40 mouse cellular contexts compared by ENCODE assay signal in genomic region chr3:75468154-75468553, GRCm38 (mm10). TPM values are rescaled to one million over a fixed set of nuclear protein-coding genes. Genes with fewer than 3 reads are reported as not detected.
"Had no signal": no experiment of that assay in that cellular context is flagged by ENCODE, and none has a peak within 500 bp of the region (broad histone marks: within the 10 kb centered on the region; RNA-seq: fewer than 3 reads in every experiment).

No protein-coding gene starts in this region.

- H3K4me2 ChIP-seq: heart, embryonic 11.5 days; heart, embryonic 12.5 days; heart, embryonic 13.5 days; heart, embryonic 15.5 days; hindbrain, embryonic 12.5 days; hindbrain, embryonic 13.5 days; hindbrain, embryonic 14.5 days; hindbrain, embryonic 15.5 days; intestine, embryonic 15.5 days; kidney, embryonic 15.5 days had no signal

- H3K9me3 ChIP-seq: heart, embryonic 12.5 days; heart, embryonic 13.5 days; heart, embryonic 15.5 days; hindbrain, embryonic 10.5 days; hindbrain, embryonic 12.5 days; hindbrain, embryonic 13.5 days; hindbrain, embryonic 15.5 days; intestine, embryonic 15.5 days; kidney, embryonic 15.5 days had no signal

- DNase-seq: heart, postnatal 10 days; heart, postnatal 14 days; heart, postnatal 36 days; heart, postnatal 4 days; kidney, adult 11 months; kidney, adult 18-20 months; kidney, adult 2 months; kidney, adult 8-10 months; kidney, adult 9 months; kidney, postnatal 10 days; kidney, postnatal 14 days; kidney, postnatal 25 days; kidney, postnatal 36 days; kidney, postnatal 4 days; layer of hippocampus, adult 9-11 months; layer of hippocampus, postnatal 36 days had no signal

- H3K4me3 ChIP-seq: heart, embryonic 12.5 days; heart, embryonic 13.5 days; heart, embryonic 15.5 days; hindbrain, embryonic 10.5 days; hindbrain, embryonic 12.5 days; hindbrain, embryonic 13.5 days; hindbrain, embryonic 15.5 days; intestine, embryonic 15.5 days; kidney, embryonic 15.5 days; layer of hippocampus, adult 2 months; left cerebral cortex, adult 2 months had no signal

- H3K4me1 ChIP-seq: heart, embryonic 12.5 days; heart, embryonic 13.5 days; heart, embryonic 15.5 days; hindbrain, embryonic 10.5 days; hindbrain, embryonic 12.5 days; hindbrain, embryonic 13.5 days; hindbrain, embryonic 15.5 days; intestine, embryonic 15.5 days; kidney, embryonic 15.5 days had no signal

- H3K27ac ChIP-seq: heart, embryonic 13.5 days; heart, embryonic 15.5 days; hindbrain, embryonic 10.5 days; hindbrain, embryonic 12.5 days; hindbrain, embryonic 13.5 days; hindbrain, embryonic 14.5 days; hindbrain, embryonic 15.5 days; hindbrain, postnatal 0 days; intestine, embryonic 15.5 days; kidney, embryonic 15.5 days; kidney, postnatal 0 days; layer of hippocampus, adult 2 months; left cerebral cortex, adult 2 months had no signal

- H3K36me3 ChIP-seq: heart, embryonic 12.5 days; heart, embryonic 13.5 days; heart, embryonic 15.5 days; hindbrain, embryonic 10.5 days; hindbrain, embryonic 12.5 days; hindbrain, embryonic 13.5 days; hindbrain, embryonic 15.5 days; intestine, embryonic 15.5 days; kidney, embryonic 15.5 days had no signal

- H3K27me3 ChIP-seq: heart, embryonic 12.5 days; heart, embryonic 13.5 days; heart, embryonic 15.5 days; hindbrain, embryonic 12.5 days; hindbrain, embryonic 13.5 days; hindbrain, embryonic 15.5 days; intestine, embryonic 15.5 days; kidney, embryonic 15.5 days had no signal

- H3K9ac ChIP-seq: heart, embryonic 12.5 days; heart, embryonic 13.5 days; heart, embryonic 15.5 days; hindbrain, embryonic 12.5 days; hindbrain, embryonic 13.5 days; hindbrain, embryonic 14.5 days; hindbrain, embryonic 15.5 days; intestine, embryonic 15.5 days; kidney, embryonic 15.5 days had no signal

RNA-seq across cellular contexts. Expression of gene Wdr49, which starts 13.8 kb away (rescaled TPM):
- total RNA-seq: heart, postnatal 14 days; heart, postnatal 25 days; heart, postnatal 36 days; heart, postnatal 4 days had no signal
- polyA plus RNA-seq: heart, embryonic 11.5 days; heart, embryonic 12.5 days; heart, embryonic 13.5 days; heart, embryonic 14.5 days; heart, embryonic 15.5 days; heart, embryonic 16.5 days; heart, postnatal 0 days; hindbrain, embryonic 10.5 days; hindbrain, embryonic 12.5 days; intestine, embryonic 15.5 days; intestine, embryonic 16.5 days; intestine, postnatal 0 days; kidney, adult 2 months; kidney, embryonic 14.5 days; kidney, embryonic 15.5 days; kidney, embryonic 16.5 days; kidney, postnatal 0 days; large intestine, adult 2 months had no signal
